Mouse (Mus musculus): Measurements from ENCODE around the gene Guca2a. TPM values are rescaled to one million over a fixed set of nuclear protein-coding genes. Genes with fewer than 3 reads are reported as not detected.

Guca2a gene
- polyA plus RNA-seq, 1 experiment from 2014 or later, result not detected

GRCm38 (mm10) chr4:119658246-119658645, 20.7 kb downstream of the Guca2a start:
- H3K4me3 ChIP-seq, result no peak overlapping the region
- no peaks in the 10 kb centered on the region for H3K27me3 ChIP-seq
- H3K9me3 ChIP-seq, result peaks cover 4% of the 10 kb centered on the region; the same call in 1 of the 2 replicates
- ATAC-seq (ENCODE audit: low FRiP score), result no peak
- WGBS, result 65% methylated on average over 2 of the region's 2 CpGs
- no peak overlapping the region for H3K4me2 ChIP-seq
- H3K4me1 ChIP-seq (replicated peaks), result no peaks in the 10 kb centered on the region
- no peak overlapping the region for H3K27ac ChIP-seq
- no peaks in the 10 kb centered on the region for H3K36me3 ChIP-seq
- no peak overlapping the region for H3K9ac ChIP-seq

DNA sequence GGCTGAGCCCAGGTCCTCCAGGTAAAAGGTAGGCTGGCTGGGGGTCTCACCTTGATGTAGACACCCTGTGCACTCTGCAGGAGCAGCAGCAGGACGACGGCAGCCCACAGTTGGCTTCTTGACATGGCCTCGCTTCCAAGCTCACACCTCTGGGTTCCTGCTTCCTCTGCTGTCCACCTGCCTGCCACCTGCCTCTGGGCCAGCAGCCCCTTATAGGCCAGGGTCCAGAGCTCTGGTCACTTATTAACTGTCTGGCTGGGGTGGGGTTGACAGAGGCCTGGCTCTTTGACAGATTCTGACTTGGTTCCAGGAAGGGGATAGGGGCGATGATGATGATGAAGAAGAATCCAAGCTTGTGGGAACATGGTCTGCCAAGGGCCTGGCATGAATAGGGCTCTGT, 21.2 kb downstream of the Guca2a start, which contains the start of gene Guca2b:
Gene Guca2b (minus strand): TSS at position 224 of the 400 bp plus-strand sequence.
- Histone ChIP-seq H3K4me3 (no peak within 1 kb of the TSS), H3K4me2 (no peak within 1 kb of the TSS), H3K27ac (no peak within 1 kb of the TSS), H3K27me3 (no peaks in the 10 kb centered on the region), H3K36me3 (no peaks in the 10 kb centered on the region), H3K9me3 (no peaks in the 10 kb centered on the region), H3K4me1 (replicated peaks) (no peaks in the 10 kb centered on the region), H3K9ac (no peak within 1 kb of the TSS)
- 91% methylated on average over 4 of the region's 4 CpGs for WGBS
- no peak for ATAC-seq (ENCODE audit: low FRiP score)

DNA sequence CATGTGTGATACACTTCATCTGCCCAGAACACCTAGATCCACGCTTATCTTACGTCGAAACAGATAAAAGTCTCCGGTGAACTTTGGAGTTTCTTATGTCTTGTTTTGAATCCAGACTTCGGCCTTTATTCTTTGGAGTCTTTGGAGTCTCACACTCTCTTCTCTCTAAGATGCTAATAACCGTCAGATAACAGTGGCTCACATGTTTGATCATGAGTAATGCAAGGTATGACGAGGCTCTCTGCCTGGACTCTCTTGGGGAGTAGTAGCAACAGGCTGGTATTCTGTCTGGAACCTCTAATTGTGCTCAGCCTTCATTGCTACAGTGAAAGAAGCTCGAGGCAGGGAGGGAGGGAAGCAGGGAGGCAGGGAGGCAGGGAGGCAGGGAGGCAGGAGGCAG, 22.5 kb downstream of the Guca2a start:
- Histone ChIP-seq H3K27ac (no peak overlapping the region), H3K9me3 (no peaks in the 10 kb centered on the region), H3K27me3 (no peaks in the 10 kb centered on the region), H3K4me3 (no peak overlapping the region), H3K4me2 (no peak overlapping the region), H3K9ac (no peak overlapping the region), H3K36me3 (no peaks in the 10 kb centered on the region), H3K4me1 (replicated peaks) (no peaks in the 10 kb centered on the region)
- whole genome bisulfite sequencing, result 87% methylated on average over 8 of the region's 8 CpGs
- no peak for ATAC-seq (ENCODE audit: low FRiP score)

DNA sequence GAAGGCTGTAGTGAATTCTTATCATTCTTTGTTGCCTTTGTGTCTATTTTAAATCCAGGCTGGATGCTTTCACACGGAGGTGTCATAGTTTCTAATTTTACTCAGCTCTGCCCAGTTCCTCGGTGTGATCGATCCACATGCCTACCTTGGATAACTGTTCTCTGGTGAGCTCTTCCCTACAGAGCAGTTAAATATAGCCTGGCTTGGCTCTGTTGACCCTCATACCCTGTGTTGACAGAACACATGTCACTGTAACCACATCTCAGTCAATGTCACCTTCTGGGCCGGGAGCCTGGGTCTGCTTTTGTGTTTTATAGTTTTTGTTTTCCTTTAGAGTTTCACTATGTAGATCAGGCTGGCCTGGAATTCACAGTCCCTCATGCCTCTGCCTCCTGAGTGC, 24.6 kb downstream of the Guca2a start:
- H3K36me3 ChIP-seq, result no peaks in the 10 kb centered on the region
- H3K27me3 ChIP-seq, result no peaks in the 10 kb centered on the region
- H3K4me1 ChIP-seq (replicated peaks), result peaks cover 10% of the 10 kb centered on the region; the same call in 1 of the 2 replicates
- H3K4me3 ChIP-seq, result no peak overlapping the region
- no peak overlapping the region for H3K27ac ChIP-seq
- ATAC-seq (ENCODE audit: low FRiP score), result no peak
- no peaks in the 10 kb centered on the region for H3K9me3 ChIP-seq
- no peak overlapping the region for H3K9ac ChIP-seq
- no peak overlapping the region for H3K4me2 ChIP-seq
- WGBS, result 80% methylated on average over 4 of the region's 4 CpGs

- no peaks in the 10 kb centered on the region for H3K36me3 ChIP-seq
- no peak for ATAC-seq (ENCODE audit: low FRiP score)
- H3K4me1 ChIP-seq (replicated peaks), result peaks cover 10% of the 10 kb centered on the region; the same call in 1 of the 2 replicates
- H3K9me3 ChIP-seq, result no peaks in the 10 kb centered on the region
- H3K27me3 ChIP-seq, result no peaks in the 10 kb centered on the region
- no peak overlapping the region for H3K9ac ChIP-seq
- no peak overlapping the region for H3K4me3 ChIP-seq
- H3K4me2 ChIP-seq, result no peak overlapping the region
- 91% methylated on average over 7 of the region's 7 CpGs for WGBS
- H3K27ac ChIP-seq, result no peak overlapping the region
These were observed 25.5 kb downstream of the Guca2a start for GRCm38 (mm10) chr4:119662976-119663375.

GRCm38 (mm10) chr4:119663409-119664095, 26.0 kb downstream of the Guca2a start:
- Histone ChIP-seq H3K4me3 (no peak overlapping the region), H3K4me2 (no peak overlapping the region), H3K9ac (no peak overlapping the region), H3K27me3 (0 out of 2 replicates have a peak, but pooled peaks cover 2% of the 10 kb centered on the region), H3K36me3 (no peaks in the 10 kb centered on the region), H3K9me3 (no peaks in the 10 kb centered on the region), H3K4me1 (replicated peaks) (peaks cover 10% of the 10 kb centered on the region; the same call in 1 of the 2 replicates), H3K27ac (no peak overlapping the region)
- 93% methylated on average over 14 of the region's 14 CpGs for WGBS
- no peak for ATAC-seq (ENCODE audit: low FRiP score)

DNA sequence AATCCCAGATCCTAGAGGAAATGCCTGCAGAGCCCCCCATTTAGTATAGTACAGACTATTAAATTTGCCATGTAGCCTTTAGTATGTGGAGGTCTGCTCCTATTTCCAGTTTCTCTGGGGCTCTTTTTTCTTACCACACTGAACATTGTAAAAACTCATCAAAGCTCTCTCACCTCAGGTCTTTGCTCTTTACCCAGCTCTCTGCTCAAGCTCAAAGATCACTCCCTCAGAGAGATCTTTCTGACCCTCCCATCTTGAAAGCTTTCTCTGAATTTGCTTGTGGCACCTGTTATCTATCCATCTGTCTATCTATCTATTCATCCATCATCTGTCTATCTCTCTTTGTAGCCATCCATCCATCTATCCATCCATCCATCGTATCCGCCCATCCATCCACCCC, 27.7 kb downstream of the Guca2a start:
- H3K4me1 ChIP-seq (replicated peaks), result peaks cover 19% of the 10 kb centered on the region

DNA sequence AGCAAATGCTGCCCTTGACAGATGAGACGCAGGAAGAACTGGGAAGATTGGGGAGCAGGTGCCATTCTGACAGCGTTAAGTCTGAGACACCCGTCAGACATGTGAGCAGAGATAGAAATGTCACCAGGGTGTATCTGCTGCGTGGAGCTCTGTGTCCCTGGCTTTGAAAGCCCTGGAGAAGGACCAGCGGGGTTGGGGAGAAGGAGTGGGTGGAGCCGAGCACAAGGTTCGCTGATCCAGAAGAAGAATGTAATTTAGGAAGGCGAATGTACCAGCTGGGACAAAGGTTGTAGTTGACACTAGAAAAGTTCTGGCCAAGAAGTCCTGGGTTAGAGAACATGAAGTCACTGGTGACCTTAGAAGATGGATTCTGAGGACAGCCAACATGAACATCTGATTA, 28.6 kb downstream of the Guca2a start:
- WGBS, result 23% methylated on average over 8 of the region's 8 CpGs

More for the DNA sequence above, 27.7 kb downstream of the Guca2a start:
- Histone ChIP-seq H3K9ac (0 out of 2 replicates have a peak overlapping the region, but pooled peaks have one; percentile 20), H3K4me2 (no peak overlapping the region), H3K27me3 (0 out of 2 replicates have a peak, but pooled peaks cover 5% of the 10 kb centered on the region), H3K36me3 (no peaks in the 10 kb centered on the region), H3K27ac (no peak overlapping the region), H3K9me3 (no peaks in the 10 kb centered on the region), H3K4me3 (no peak overlapping the region)
- no peak for ATAC-seq (ENCODE audit: low FRiP score)
- 86% methylated on average over 2 of the region's 2 CpGs for WGBS

DNA sequence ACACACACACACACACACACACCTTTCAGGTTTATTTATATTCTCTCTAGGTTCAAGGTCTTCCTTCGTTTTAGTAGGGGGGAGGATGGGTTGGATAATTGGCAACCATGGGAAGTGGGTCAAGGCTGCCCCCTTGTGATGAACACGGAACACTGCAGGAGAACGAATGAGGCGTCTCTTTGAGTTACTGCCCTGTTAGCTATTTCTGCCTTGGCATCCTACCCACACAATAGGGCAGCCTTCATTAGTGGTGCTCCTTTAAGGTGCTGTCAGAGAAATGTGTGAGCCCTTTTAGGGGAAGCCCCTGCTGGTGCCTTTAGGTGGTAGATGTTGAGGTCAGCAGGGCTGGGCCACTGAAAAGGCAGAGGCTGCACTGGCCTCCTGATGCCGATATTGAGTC, 29.9 kb downstream of the Guca2a start:
- Histone ChIP-seq H3K4me2 (no peak overlapping the region), H3K4me3 (no peak overlapping the region), H3K27me3 (0 out of 2 replicates have a peak, but pooled peaks cover 5% of the 10 kb centered on the region), H3K9ac (no peak overlapping the region), H3K4me1 (replicated peaks) (peaks cover 31% of the 10 kb centered on the region), H3K36me3 (no peaks in the 10 kb centered on the region), H3K9me3 (no peaks in the 10 kb centered on the region), H3K27ac (no peak overlapping the region)
- ATAC-seq (ENCODE audit: low FRiP score), result peak; percentile 31; the same call in 1 of the 2 replicates
- 28% methylated on average over 5 of the region's 5 CpGs for WGBS

More for the DNA sequence above, 28.6 kb downstream of the Guca2a start:
- no peak overlapping the region for H3K4me2 ChIP-seq
- 0 out of 2 replicates have a peak, but pooled peaks cover 5% of the 10 kb centered on the region for H3K27me3 ChIP-seq
- H3K4me1 ChIP-seq (replicated peaks), result peaks cover 27% of the 10 kb centered on the region
- H3K9ac ChIP-seq, result no peak overlapping the region
- H3K9me3 ChIP-seq, result no peaks in the 10 kb centered on the region
- no peak overlapping the region for H3K27ac ChIP-seq
- H3K4me3 ChIP-seq, result no peak overlapping the region
- no peak for ATAC-seq (ENCODE audit: low FRiP score)
- no peaks in the 10 kb centered on the region for H3K36me3 ChIP-seq

- Histone ChIP-seq H3K4me2 (no peak overlapping the region), H3K9me3 (no peaks in the 10 kb centered on the region), H3K9ac (no peak overlapping the region), H3K4me3 (no peak overlapping the region), H3K4me1 (replicated peaks) (peaks cover 32% of the 10 kb centered on the region), H3K27ac (no peak overlapping the region), H3K36me3 (no peaks in the 10 kb centered on the region), H3K27me3 (0 out of 2 replicates have a peak, but pooled peaks cover 5% of the 10 kb centered on the region)
- 88% methylated on average over 3 of the region's 3 CpGs for WGBS
- ATAC-seq (ENCODE audit: low FRiP score), result no peak
These were observed 30.7 kb downstream of the Guca2a start for GRCm38 (mm10) chr4:119668185-119668584.

GRCm38 (mm10) chr4:119668596-119668995, 31.1 kb downstream of the Guca2a start:
- no peak overlapping the region for H3K4me2 ChIP-seq
- H3K9ac ChIP-seq, result no peak overlapping the region
- H3K27ac ChIP-seq, result no peak overlapping the region
- 79% methylated on average over 4 of the region's 4 CpGs for WGBS
- H3K27me3 ChIP-seq, result 0 out of 2 replicates have a peak, but pooled peaks cover 5% of the 10 kb centered on the region
- H3K9me3 ChIP-seq, result no peaks in the 10 kb centered on the region
- H3K4me1 ChIP-seq (replicated peaks), result peaks cover 32% of the 10 kb centered on the region
- H3K36me3 ChIP-seq, result no peaks in the 10 kb centered on the region
- ATAC-seq (ENCODE audit: low FRiP score), result no peak
- no peak overlapping the region for H3K4me3 ChIP-seq

- peaks cover 32% of the 10 kb centered on the region for H3K4me1 ChIP-seq (replicated peaks)
- no peak overlapping the region for H3K27ac ChIP-seq
- H3K9me3 ChIP-seq, result no peaks in the 10 kb centered on the region
- no peaks in the 10 kb centered on the region for H3K36me3 ChIP-seq
- no peak overlapping the region for H3K4me3 ChIP-seq
- peak overlapping the region; percentile 49; the same call in 1 of the 2 replicates for H3K9ac ChIP-seq
- whole genome bisulfite sequencing, result 66% methylated on average over 10 of the region's 10 CpGs
- no peak overlapping the region for H3K4me2 ChIP-seq
- H3K27me3 ChIP-seq, result 0 out of 2 replicates have a peak, but pooled peaks cover 5% of the 10 kb centered on the region
- ATAC-seq (ENCODE audit: low FRiP score), result peak; percentile 30; the same call in 1 of the 2 replicates
These were observed 32.1 kb downstream of the Guca2a start for GRCm38 (mm10) chr4:119669356-119670209.
